Mouse (Mus musculus) heart, adult 18-20 months (tissue): ENCODE results near the gene Evi5. TPM values are rescaled to one million over a fixed set of nuclear protein-coding genes. Genes with fewer than 3 reads are reported as not detected.

Experiments used
- DNase-seq, 2 experiments: peaks; one replicate each; pipeline ENCODE4 v3.0.0; 2021 to 2022; ENCODE audit warnings: mixed read lengths in 1 of 2
- total RNA-seq, 2 experiments: library from RNA; stranded (reverse); gene quantifications; 2 replicates each; pipeline ENCODE4 v1.2.3; 2021

Evi5 gene
- total RNA-seq, 2 experiments from 2014 or later, result 18.4 to 18.9 TPM

DNA sequence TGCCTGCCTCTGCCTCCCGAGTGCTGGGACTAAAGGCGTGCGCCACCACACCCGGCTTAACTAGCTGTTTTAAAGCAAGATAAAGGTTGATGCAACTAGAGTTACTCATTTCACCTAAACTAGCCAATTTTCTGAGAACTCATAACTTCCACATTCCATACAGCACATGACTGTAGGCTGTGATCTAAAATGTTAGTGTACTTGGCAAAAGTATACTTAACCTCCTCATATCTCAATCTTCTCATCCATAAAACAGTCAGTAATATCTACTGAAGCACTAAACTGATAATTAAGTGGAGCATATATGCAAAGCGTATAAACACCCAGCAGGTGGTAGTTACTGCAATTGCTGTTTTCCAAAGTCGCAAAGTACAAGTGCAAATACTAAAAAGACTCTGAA lies 1.6 kb downstream of the Evi5 start:
- DNase-seq, result no peak

GRCm38 (mm10) chr5:107869701-107870100 lies 5.2 kb downstream of the Evi5 start:
- DNase-seq, result peak in 1 of 2 experiments; percentile 16

- peak; percentile 93 to 97 for DNase-seq
Measured at GRCm38 (mm10) chr5:107868905-107869424, 5.9 kb downstream of the Evi5 start.

GRCm38 (mm10) chr5:107867970-107868904 lies 6.7 kb downstream of the Evi5 start:
- peak; percentile 75 to 80 for DNase-seq

DNA sequence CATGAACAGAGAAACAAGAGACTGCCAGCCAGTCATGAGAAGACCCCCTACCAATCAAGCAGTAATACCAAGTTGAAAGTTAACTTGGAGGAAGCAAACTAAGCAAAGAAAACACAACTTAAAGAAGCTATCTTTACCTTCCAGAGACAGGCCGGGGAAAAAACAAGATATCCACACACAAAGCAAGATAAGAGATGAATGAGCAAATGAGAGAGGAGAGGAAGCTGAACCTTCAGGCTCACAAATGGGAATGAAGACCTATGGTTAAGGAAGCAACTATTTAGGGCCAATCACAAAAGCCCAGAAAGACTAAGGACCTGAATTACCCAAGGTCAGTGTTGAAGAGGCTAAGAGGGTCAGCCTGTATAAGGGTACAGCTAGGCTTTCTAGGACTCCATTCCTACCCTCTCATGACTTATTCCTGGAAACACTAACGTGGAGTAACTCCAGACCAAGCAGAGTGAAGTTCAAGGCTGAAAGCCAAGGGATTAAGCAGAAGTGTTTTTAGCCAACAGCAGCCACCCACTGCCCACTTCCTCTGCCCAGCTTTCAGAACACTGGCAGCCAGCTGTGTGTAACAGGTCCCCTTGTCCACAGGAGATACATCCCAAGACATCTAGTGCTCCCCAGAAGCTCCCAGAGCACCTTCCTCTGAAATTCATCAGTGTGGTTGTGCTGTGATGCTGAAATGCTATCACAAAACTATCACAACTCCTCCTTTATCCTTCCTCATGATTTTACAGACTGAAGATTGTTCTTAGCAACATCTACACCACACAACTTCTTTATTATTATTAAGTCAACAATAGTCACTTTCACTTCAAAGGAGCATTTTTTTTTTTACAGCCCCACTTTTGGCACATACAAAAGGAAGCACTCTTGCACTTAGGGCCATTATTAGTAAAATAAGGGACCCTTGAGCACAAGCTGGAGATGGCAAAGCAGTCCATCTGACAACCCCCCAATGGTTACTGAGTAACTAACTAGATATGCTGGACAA lies 8.5 kb downstream of the Evi5 start:
- peak; percentile 43 to 69 for DNase-seq

DNA sequence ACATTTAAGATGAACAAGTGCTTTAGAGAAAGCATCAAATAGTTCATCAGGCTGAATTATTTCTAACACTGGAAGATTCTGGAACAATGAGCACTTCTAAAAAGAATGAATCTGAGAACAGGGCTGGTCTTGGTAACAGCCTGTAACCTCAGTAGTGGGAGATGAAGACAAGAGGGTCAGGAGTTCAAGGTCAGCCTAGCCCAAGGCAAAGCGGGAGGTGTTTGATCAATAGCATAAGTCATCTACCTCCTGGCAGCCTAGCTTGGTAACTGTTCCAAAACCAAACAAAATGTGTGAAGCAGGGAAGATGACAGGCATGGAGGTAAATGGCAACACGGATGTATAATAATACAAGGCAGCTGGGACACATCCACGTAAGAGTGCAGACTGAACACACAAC lies 10.9 kb downstream of the Evi5 start:
- DNase-seq, result no peak

GRCm38 (mm10) chr5:107858963-107859362 lies 15.9 kb downstream of the Evi5 start:
- no peak for DNase-seq

DNA sequence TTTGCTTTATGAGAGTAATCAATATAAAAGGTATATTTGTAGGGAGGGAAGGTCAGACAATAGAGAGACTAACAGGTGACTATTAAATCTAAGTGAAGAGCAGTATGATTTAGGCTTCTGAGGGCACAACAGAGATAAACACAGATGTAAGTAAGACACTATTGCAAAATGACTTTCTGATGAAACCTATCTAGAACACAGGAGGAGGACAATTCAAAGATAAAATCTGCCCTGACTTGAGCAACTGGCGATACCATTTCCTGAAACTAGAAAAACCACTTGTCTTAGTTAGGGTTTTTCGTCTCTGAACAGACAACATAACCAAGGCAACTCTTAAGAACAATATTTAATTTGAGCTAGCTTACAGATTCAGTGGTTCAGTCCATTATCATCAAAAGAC lies 19.4 kb downstream of the Evi5 start:
- no peak for DNase-seq

- no peak for DNase-seq
Measured at GRCm38 (mm10) chr5:107854556-107854955, 20.4 kb downstream of the Evi5 start.

DNA sequence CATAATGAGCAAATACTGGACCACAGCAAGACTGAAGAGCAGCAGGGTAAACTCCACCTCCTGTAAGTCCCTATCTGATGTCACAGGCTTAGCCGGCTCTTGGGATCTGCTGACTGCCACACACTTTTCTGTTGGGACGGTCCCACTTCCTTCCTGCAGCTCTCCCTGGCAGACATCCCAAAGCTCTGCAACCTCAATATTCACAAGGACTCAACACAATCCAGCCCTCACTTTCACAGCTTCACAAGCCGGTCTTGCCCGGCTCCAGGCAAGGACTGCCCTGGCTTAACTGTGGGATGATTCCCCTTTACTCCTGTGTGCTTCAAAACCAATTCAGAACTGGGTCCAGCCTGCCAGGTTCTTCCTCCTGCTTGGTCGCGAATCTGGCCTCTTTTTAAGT lies 21.1 kb downstream of the Evi5 start:
- DNase-seq, result peak; percentile 64 to 76

DNA sequence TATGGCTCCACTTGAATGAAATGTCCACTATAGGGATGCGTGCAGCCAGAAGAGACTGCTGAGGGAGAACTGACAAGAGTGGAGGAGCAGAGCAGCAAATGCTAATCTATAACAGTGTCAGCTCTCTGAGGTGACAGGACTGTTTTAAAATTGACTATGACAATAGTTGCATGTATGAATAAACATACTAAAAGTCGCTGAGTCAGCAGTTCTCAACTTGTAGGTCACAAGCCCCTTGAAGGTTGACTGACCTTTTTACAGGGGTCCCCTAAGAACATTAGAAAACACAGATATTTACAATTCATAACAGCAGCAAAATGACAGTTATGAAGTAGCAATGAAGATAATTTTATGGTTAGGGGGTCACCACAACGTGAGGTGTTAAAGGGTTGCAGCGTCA lies 25.9 kb downstream of the Evi5 start:
- DNase-seq, result no peak

- DNase-seq, result no peak
Measured at GRCm38 (mm10) chr5:107847817-107848216, 27.1 kb downstream of the Evi5 start.

DNA sequence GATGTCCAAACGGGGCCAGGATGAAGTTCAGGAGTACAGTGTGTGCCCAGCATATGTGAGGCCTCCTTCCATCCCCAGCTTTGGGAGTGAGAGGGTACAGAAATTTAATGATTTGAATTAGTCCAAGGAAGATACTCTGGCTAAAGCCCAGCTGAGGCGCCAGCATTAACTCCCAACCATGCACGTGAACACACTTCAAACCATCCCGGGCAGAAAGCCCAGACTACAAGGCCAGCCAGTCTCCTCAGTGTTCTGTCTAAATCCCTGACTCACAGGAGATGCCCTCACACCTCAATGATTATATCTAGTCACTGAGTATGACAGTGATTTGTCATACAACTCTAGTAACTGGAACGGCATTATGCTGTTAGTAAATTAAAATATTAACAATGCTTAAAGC lies 27.6 kb downstream of the Evi5 start:
- peak; percentile 77 to 78 for DNase-seq

GRCm38 (mm10) chr5:107840549-107841238 lies 34.2 kb downstream of the Evi5 start:
- no peak for DNase-seq

DNA sequence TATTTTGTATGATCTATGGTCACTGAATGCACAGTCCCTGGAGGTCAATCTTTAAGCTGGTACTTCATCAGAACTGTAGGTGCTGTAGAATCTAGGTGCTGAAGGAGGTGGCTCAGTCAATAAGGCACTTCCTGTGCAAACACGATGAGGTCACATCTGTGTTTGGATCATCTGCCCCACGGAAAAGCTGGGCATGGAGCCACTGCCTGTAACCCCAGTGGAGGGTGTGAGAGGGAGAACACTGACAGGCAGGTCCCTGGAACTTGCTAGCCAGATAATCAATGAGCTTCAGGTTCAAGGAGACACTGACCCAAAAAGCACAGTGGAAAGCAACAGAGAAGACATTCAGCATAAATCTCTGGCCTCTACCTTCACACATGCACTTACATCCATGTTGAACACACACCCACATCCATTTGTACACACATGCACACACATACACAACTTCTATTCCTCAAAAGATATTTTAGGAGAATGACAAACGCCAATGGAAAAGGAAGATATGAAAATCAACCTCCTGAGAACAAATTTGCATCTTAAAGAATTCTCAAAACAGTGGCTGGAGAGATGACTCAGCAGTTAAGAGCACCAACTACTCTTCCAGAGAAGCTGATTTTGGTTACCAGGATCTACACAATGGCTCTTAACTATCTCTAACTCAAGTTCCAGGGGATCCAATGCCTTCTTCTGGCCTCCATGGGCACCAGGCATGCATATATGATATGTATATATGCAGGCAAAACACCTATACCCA lies 35.8 kb downstream of the Evi5 start:
- peak; percentile 73 to 75 for DNase-seq

DNA sequence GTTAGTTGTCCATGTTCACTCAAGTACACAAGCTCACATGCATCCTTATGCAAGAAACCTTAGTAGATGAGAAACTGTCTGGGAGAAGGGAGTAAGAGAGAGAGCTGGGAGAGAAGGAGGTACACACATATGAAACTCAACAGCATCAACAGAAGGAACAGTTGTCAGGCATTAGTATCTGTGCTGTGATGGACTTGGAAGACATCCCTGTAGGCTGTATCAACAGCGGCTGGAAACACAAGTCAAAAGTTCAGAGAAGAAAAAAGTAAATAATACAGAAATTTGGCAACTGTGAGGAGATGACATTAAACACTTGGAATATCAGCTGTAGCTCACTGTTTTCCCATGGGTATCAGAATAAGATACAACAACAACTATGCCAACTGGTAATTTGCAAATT lies 40.6 kb downstream of the Evi5 start:
- DNase-seq, result no peak

DNA sequence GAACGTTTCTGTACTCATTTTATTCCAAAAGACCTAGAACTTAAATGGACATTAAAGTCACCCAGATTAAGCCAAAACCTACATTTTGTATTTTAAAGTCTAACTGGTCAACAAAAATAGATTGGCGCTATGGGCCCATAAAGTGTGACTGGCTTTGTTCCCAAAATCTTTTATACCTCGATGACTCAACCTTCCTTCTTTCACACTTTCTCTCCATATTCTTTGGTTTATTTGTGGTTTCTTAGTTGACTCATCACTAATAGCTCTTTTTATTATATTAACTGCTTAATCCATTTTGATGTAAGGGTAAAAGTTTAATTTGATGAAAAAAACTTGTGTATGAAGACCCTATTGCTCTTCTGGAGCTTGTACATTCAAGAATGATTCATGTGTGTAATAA lies 43.6 kb downstream of the Evi5 start:
- DNase-seq, result no peak

DNA sequence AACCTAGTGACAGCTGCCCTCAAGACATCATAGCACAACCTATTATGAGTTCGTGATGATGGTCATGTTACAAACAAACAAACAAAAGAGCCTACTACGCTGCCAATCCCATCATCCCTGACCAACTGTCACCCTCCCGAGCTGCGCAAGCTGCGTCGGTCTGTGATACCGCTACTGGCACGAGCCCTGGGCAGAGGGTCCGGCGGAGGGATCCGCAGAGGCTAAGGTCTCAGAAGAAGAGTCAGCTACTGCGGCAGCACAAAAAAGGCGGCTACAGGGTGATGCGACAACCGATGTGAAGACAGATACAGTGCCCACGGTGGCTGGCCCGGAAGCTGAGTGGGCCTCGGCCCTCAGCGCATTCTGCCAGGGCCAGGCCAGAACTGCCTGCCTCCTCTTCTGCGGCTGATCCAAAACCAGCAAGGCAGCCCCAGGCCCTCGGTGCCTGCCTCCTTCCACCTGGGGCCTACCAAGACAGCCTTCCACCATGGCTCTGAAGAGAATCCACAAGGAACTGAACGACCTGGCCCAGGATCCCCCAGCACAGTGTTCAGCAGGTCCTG lies 44.8 kb downstream of the Evi5 start, which contains the start of gene Ube2d2b:
Gene Ube2d2b (plus strand): TSS at position 102 of the 563 bp plus-strand sequence.
- no peak for DNase-seq

- DNase-seq, result no peak
Measured at GRCm38 (mm10) chr5:107822521-107822920, 52.4 kb downstream of the Evi5 start.

DNA sequence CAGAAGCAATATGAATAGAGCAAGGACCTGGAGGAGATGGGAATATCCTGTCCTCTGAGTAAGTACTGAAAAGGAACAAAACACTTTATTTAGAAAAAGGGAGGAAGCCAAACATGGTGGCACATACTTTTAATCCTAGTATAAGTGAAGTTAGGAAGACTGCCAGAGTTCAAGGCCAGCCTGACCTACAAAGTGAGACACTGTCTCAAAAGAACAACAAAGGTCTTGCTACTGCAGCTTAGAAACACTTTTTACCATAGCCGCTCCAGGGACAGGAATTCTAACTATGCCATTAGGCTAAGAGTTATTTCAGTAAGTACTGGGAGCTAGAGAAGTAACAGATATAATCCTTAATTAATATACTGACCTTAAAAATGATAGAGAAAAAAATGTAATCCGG lies 60.3 kb downstream of the Evi5 start:
- DNase-seq, result no peak

GRCm38 (mm10) chr5:107807496-107807895 lies 67.4 kb downstream of the Evi5 start:
- DNase-seq, result peak; percentile 52 to 59
